Comparison of ENCODE assay signal across 19 mouse cellular contexts in genomic region chr9:43627558-43627957, GRCm38 (mm10).
DNase-seq lines count a peak whose midpoint lies in the region; ATAC-seq lines count a peak whose summit lies in the region.
"Had no signal": no experiment of that assay in that cellular context is flagged by ENCODE, and none has a peak within 500 bp of the region (broad histone marks: within the 10 kb centered on the region; RNA-seq: fewer than 3 reads in every experiment).

No protein-coding gene starts in this region.

- no peak for DNase-seq in frontal cortex, postnatal 25 days (ENCODE audit: low spot score in 2 of 2)
- peak; percentile 25 for DNase-seq in right cerebral cortex, adult 18-20 months
- no peak for DNase-seq in right cerebral cortex, postnatal 10 days (ENCODE audit: low spot score in 2 of 2)
- no peak for DNase-seq in T-cell, adult 2 months (ENCODE audit: low spot score)
- DNase-seq: adrenal gland, adult 2 months; adrenal gland, postnatal 10 days; adrenal gland, postnatal 25 days; B cell, adult 2 months; cerebellum, adult 11-12 months; cerebellum, adult 2 months; cerebellum, adult 9-10 months; cerebellum, postnatal 10 days; cerebellum, postnatal 25 days; forebrain, postnatal 0 days had no signal

- peak; percentile 52; the same call in 1 of the 2 replicates for ATAC-seq in frontal cortex, adult (ENCODE audit: low TSS enrichment)
- ATAC-seq: CD4-positive, CD25-positive, alpha-beta regulatory T cell, adult 4 months; forebrain, embryonic 13.5 days; forebrain, embryonic 15.5 days; forebrain, postnatal 0 days; Patski had no signal
